ENCODE assay signal across 21 mouse cellular contexts in genomic region chr9:94301896-94302295, GRCm38 (mm10).
DNase-seq lines count a peak whose midpoint lies in the region; ATAC-seq and TF ChIP-seq lines count a peak whose summit lies in the region.
"Had no signal": no experiment of that assay in that cellular context is flagged by ENCODE, and none has a peak within 500 bp of the region (broad histone marks: within the 10 kb centered on the region; RNA-seq: fewer than 3 reads in every experiment).

No protein-coding gene starts in this region.

- no peaks in the 10 kb centered on the region for H3K27me3 ChIP-seq in hindbrain, postnatal 0 days (ENCODE audit: insufficient read depth, low read length)
- no peaks in the 10 kb centered on the region for H3K27me3 ChIP-seq in hindbrain, embryonic 12.5 days
- H3K27me3 ChIP-seq: embryonic facial prominence, embryonic 13.5 days; forebrain, embryonic 12.5 days; heart, embryonic 12.5 days; hindbrain, embryonic 13.5 days; intestine, embryonic 15.5 days had no signal

- no peak overlapping the region for H3K4me3 ChIP-seq in hindbrain, postnatal 0 days (ENCODE audit: low read length)
- H3K4me3 ChIP-seq in hindbrain, embryonic 12.5 days: no peak overlapping the region
- H3K4me3 ChIP-seq: embryonic facial prominence, embryonic 13.5 days; forebrain, embryonic 12.5 days; gastrocnemius, adult 2 months; heart, embryonic 12.5 days; hindbrain, embryonic 13.5 days; intestine, embryonic 15.5 days had no signal

- H3K9ac ChIP-seq in hindbrain, postnatal 0 days (replicated peaks; ENCODE audit: low read length): no peak overlapping the region
- H3K9ac ChIP-seq in hindbrain, embryonic 12.5 days: no peak overlapping the region
- H3K9ac ChIP-seq: embryonic facial prominence, embryonic 13.5 days; forebrain, embryonic 12.5 days; heart, embryonic 12.5 days; hindbrain, embryonic 13.5 days; intestine, embryonic 15.5 days had no signal

- no peak for DNase-seq in cerebellum, postnatal 4 days (ENCODE audit: low spot score in 2 of 2)
- DNase-seq in hindbrain, postnatal 0 days (ENCODE audit: low spot score): peak; percentile 10
- peak; percentile 31 for DNase-seq in cerebellum, adult 8-10 months
- peak; percentile 7 to 46 for DNase-seq in cerebellum, postnatal 14 days
- no peak for DNase-seq in adrenal gland, adult 2 months
- DNase-seq: adrenal gland, postnatal 14 days; B cell, adult 2 months; gastrocnemius, adult 2 months; gastrocnemius, postnatal 25 days; heart, postnatal 36 days; kidney, adult 18-20 months had no signal

- H3K4me2 ChIP-seq in hindbrain, postnatal 0 days (ENCODE audit: low read depth, low read length): no peak overlapping the region
- no peak overlapping the region for H3K4me2 ChIP-seq in hindbrain, embryonic 12.5 days (replicated peaks)
- H3K4me2 ChIP-seq: embryonic facial prominence, embryonic 13.5 days; forebrain, embryonic 12.5 days; heart, embryonic 12.5 days; hindbrain, embryonic 13.5 days; intestine, embryonic 15.5 days had no signal

- H3K27ac ChIP-seq in hindbrain, postnatal 0 days: no peak overlapping the region
- H3K27ac ChIP-seq in hindbrain, embryonic 12.5 days: no peak overlapping the region
- H3K27ac ChIP-seq: embryonic facial prominence, embryonic 13.5 days; forebrain, embryonic 12.5 days; gastrocnemius, adult 2 months; hindbrain, embryonic 13.5 days; intestine, embryonic 15.5 days had no signal

- H3K36me3 ChIP-seq in hindbrain, postnatal 0 days (ENCODE audit: insufficient read depth, low read length): no peaks in the 10 kb centered on the region
- H3K36me3 ChIP-seq in hindbrain, embryonic 12.5 days: no peaks in the 10 kb centered on the region
- H3K36me3 ChIP-seq: embryonic facial prominence, embryonic 13.5 days; forebrain, embryonic 12.5 days; G1E; heart, embryonic 12.5 days; hindbrain, embryonic 13.5 days; intestine, embryonic 15.5 days had no signal

- no peaks in the 10 kb centered on the region for H3K9me3 ChIP-seq in hindbrain, postnatal 0 days (ENCODE audit: low read length)
- H3K9me3 ChIP-seq in hindbrain, embryonic 12.5 days (replicated peaks): no peaks in the 10 kb centered on the region
- H3K9me3 ChIP-seq: embryonic facial prominence, embryonic 13.5 days; forebrain, embryonic 12.5 days; heart, embryonic 12.5 days; hindbrain, embryonic 13.5 days; intestine, embryonic 15.5 days had no signal

- H3K4me1 ChIP-seq in hindbrain, postnatal 0 days (ENCODE audit: insufficient read depth, low read length): no peaks in the 10 kb centered on the region
- no peaks in the 10 kb centered on the region for H3K4me1 ChIP-seq in hindbrain, embryonic 12.5 days
- H3K4me1 ChIP-seq: embryonic facial prominence, embryonic 13.5 days; forebrain, embryonic 12.5 days; heart, embryonic 12.5 days; hindbrain, embryonic 13.5 days; intestine, embryonic 15.5 days had no signal

- ATAC-seq in cerebellum, adult (ENCODE audit: insufficient number of reproducible peaks, low FRiP score, low TSS enrichment): peak; percentile 79
- no peak for ATAC-seq in hindbrain, postnatal 0 days
- ATAC-seq in hindbrain, embryonic 12.5 days (ENCODE audit: low FRiP score): no peak
- ATAC-seq: CD4-positive, CD25-positive, alpha-beta regulatory T cell, adult 4 months; forebrain, embryonic 16.5 days; intestine, embryonic 15.5 days had no signal

- WGBS in hindbrain, postnatal 0 days: 76% methylated on average over 1 of the region's 1 CpGs
- WGBS in hindbrain, embryonic 12.5 days: 88% methylated on average over 1 of the region's 1 CpGs

- no peak for TF ChIP-seq CTCF in hindbrain, postnatal 0 days (IDR thresholded peaks at IDR 0.05; ENCODE audit: low read depth)

Comparison
In these comparisons a context has a peak if more than half of its experiments do, and no peak if none do; other contexts are left out.
1. DNase-seq: peak in hindbrain, postnatal 0 days (single experiment), cerebellum, adult 8-10 months (single experiment) and cerebellum, postnatal 14 days (2 of 2); none in cerebellum, postnatal 4 days (0 of 2) and adrenal gland, adult 2 months (single experiment).